Mouse (Mus musculus) embryo, embryonic 11.5 days (tissue): ENCODE measurements around the gene Glcci1.

Experiments used
- DNase-seq: peaks from one replicate; pipeline ENCODE4 v3.0.0-alpha.2; 2012; ENCODE audit warnings: low read depth, low spot score

Glcci1 gene

DNA sequence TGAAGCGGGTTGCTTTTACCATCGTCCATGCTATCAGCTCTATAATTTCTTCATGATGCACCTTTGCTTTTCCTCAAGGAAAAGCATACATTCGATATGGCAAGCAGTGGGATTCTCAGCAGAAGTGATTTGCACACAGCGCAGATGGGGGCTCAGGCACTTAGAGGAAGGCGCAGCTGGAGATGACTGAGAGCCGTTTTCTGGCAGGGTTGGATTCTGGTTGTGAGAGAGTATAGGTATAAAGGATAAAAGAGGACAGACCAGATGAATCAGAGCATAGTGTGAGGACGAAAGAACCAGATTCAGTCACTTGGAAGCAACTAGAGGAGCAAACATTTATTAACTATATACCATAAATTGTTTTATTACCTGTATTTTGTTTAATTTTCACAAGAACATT is 36.4 kb downstream of the Glcci1 start:
- DNase-seq = no peak

DNA sequence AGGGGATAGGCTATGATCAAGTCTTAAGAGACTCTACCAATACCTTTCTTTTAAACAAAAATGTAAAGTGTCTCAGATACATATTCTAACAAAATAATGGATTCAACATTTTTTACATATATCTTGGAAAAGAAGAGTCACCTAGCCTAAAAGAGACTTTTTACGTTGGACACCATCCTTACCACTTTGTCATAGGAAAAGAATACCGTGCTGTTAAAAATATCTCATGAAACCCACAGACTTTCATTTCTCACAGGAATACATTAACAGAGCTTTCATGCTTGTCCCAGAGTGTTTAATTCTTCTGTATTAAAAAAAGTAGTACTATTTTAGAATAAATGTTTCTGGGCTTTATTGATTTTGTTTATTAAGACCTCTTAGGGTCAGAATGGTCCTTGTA is 41.8 kb downstream of the Glcci1 start:
- DNase-seq = no peak

DNA sequence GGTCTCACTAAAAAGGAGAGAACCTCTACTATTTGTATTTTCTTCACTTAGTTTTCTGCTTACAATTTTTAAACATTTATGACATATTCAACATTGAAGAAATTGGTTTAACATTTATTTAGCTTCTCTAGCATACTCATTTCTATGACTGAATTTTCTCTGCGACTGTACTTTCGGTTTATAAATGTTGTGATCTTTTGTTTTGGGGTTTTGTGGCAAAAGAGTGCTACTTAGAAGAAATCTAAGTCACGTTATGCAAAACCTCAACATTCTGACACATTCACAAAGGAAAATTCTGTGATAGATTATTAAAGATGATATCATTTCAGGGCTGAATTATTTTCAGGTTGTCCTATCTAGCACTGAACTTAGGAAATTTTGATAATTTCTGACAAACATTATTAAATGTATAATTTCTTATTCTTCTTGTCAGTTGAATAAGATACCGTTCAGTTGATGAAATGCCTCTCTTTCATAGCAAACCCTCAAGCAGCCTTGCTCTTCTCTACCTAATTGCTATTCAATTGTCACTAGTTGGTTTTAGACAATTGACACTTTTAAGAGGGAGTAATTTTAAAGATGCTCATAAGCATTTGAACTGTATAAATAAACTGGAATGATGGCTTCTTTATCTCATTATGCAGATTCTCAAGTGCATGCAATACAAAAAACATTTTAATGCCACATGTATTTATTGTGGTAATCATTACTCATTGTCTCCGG is 47.6 kb downstream of the Glcci1 start:
- DNase-seq = no peak

DNA sequence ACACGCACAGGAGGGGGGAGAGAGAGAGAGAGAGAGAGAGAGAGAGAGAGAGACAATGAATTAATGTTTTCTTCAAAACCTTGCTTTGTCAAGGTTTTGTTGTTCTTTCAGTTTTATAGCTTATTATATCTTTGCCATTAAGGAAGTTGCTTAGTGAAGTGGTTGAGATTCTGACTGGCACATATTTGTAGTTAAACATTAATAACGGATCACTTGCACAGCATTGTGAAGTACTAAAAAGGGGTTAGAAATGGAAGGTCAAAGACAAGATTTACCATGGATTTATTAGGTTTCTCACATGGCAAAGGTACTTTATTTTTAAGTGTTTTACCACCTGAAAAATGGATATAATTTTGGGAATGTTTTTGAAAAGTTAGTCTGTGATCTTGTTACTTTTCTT is 51.3 kb downstream of the Glcci1 start:
- no peak for DNase-seq

DNA sequence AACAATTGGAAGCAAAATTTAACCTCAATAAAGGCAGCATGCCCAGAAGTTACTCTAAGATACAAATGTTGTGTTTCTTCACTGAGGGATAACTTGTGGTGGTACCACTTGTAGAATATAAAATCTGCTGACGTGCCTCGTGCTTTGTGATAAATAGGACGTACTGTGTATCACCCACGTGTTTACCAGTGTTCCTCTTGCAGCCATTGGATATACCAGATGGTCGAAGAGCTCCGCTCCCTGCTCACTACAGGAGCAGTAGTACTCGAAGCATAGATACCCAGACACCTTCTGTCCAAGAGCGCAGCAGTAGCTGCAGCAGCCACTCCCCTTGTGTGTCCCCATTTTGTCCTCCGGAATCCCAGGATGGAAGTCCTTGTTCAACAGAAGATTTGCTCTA is 73.0 kb downstream of the Glcci1 start:
- no peak for DNase-seq

DNA sequence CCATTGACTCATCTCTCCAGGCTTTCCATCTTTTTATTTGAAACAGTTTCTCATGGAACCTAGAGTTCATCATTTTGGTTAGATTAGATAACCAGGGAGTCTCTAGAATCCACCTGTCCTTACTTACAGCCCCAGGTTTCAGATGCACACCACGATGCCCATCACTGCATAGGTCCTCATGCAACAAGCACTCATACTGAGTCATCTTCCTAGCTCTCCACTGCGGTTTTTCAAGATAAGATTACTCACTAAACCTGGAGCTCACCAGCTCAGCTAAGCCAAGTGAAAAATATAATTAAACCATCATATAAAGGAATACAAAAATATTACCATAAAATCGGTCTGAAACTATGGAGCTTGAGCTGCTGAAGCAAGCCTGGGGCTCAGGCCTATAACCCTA is 74.5 kb downstream of the Glcci1 start:
- DNase-seq = no peak

DNA sequence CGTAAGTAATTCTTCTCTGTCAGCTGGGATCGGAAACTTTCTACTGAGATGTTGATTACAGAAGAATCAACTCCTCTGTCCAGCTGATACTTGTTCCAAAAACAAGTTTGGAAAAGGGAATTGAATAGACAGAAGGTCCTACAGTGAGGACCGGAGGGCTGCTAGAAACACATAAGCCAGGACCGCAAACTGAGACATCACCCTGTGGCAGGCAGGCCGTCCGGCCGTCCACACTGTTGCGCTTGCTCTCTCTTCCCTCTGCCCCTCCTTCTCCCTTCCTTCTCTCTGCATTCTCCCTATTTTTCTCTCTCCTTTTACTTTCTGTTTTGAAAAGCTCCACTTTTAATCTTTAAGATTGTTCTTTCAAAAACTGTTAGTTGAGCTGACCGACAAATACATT is 82.3 kb downstream of the Glcci1 start:
- DNase-seq = no peak

DNA sequence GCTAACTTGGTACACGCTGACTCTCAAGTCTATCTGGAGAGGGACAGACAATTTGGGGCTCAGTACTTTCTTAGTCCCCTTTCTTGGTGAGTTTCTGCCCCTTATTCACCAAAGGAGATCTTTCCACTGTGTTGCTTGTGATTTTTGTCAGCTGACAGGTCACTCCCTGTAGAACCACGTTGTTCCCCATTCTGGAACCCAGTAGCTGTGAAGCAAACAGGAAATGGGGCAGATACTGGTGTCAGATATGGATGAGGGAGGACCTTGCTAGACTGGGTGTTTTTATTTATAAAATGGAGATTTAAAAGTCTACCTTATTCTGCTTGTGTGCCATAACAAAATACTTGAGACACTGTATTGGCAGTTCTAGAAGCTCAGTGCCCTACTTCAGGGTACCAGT is 108.0 kb downstream of the Glcci1 start:
- no peak for DNase-seq

DNA sequence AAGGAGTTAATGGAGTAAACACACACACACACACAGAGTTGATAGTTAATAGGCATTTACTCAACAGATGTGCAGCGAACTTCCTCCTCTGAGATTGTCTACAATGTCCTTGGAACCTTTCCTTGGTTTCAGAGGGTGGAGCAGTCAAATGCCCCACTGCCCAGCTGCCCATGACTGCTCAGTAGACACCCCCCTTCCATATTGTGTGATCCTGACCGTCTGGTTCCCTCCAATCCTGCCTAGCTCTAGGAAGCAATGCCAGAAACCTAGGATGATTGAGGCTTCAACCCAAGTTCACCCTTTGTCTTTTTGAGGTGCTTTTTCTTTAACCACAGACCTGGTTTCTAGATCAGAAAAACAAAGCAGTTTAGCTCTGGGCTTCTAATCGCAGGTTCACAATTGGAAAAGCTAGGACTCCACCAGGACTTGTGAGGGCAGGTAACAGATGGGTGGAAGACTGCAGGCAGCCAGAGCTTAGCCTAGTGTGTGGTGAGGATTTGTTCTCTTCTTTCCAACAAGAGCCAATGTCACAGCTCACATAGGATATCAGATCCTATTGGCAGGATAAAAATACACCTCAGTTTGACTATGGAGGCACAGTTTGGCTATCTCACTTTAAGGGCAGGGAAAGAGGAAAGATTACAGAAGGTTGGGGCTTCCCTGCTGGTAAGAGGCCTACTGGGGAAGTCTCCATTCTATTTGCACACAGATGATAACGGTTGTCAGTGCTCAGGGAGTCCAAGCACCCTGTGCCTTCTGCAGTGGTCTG is 110.4 kb downstream of the Glcci1 start:
- DNase-seq = no peak

DNA sequence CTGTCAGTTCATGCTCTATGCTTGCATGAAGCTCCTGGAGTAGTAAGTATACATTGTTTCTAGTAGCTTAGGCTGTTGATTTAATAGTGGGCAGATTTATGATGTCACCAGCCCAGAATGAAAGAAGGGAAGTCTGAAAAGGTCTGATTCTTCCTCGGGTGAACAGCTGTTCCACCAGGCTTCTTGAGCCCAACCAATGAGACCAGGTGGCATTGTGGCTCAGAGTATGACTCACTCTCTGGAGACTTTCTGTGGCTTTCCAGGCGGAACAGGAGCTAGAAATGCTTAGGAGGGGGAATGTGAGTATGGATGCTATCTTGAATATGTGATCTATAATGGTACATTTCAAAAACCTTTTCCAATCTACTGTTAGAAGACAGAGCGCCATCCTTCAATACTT is 113.6 kb downstream of the Glcci1 start:
- no peak for DNase-seq

DNA sequence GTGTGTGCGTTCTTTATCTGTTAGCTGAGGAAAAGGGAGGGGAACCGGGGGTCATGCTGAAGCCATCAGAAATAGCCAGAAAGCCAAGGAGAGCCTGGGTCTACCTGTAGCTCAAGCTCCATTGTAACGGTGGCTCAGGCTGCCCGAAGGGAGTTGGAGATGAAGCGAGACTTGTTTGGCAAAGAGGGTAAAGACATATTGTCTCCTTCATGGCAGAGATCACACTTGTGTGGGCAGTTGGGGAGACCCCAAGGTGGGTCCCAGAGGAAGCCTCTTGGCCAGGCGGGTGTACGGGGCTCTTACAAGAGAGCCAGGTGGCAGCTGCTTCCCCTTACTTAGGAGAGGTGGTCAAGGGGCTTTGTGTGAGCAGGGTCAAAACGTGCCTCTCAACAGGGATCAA is 118.8 kb downstream of the Glcci1 start:
- no peak for DNase-seq

DNA sequence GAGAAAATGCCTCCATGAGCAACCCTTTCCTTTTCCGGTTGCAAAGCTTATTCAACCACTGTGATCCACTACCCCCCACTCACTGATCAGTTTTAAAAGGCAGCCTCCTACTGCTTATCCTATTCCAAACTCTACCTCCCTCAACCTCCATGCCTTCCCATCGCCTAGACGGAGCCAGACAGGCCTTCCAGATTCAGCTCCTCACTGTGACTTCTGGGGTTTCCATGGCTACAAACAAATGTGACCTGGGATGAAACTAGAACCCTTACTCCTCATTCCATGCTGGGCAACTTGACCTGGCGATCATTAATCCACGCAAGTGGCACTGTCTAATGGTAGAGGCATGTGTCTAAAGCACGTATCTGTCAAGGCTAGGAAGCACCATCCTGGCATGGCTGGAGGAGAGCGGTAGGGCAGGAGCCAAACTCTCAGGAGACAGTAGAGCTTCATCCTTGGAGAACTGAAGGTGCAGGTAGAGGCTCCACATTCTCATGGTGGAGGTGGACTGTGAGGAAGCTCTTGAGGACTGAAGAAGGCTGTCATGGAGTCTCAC is 119.4 kb downstream of the Glcci1 start:
- no peak for DNase-seq

DNA sequence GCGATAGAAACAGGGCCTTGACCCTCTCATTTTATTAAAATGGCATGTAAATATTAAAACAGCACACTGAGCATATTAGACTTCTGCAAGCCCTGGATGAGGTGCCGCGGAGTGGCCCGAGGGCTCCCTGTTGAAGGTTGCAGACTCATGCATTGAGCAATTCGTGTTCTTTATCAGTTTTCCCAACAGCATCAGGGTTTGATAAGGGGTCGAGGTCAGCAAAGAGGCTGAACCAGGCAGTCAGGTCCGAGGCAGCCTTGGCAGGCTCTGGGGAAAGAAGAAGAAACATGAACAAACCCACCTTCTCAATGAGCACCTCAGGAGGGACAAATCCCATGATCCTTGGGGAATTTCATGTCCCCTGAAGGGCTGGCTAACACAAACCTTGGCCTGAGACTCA is 121.1 kb downstream of the Glcci1 start:
- DNase-seq = no peak

DNA sequence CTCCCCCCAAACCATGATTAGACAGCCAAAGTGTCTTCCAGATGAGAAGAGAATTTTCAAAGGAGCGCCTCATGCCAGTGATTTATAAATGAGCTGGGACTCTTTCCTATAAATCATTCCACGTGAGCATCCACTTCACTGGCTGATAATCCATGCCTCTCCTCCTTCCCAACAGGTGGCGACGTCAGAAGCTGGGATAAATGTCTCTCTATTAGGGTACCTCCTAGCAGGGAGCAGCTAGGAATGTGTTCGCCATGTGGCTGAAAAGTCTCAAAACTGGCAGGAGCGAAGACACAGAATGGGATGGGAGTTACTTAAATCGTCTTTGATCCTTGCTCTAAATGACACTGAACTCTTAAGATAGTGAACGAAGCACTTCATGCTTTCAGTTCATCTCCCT is 122.0 kb downstream of the Glcci1 start:
- no peak for DNase-seq

DNA sequence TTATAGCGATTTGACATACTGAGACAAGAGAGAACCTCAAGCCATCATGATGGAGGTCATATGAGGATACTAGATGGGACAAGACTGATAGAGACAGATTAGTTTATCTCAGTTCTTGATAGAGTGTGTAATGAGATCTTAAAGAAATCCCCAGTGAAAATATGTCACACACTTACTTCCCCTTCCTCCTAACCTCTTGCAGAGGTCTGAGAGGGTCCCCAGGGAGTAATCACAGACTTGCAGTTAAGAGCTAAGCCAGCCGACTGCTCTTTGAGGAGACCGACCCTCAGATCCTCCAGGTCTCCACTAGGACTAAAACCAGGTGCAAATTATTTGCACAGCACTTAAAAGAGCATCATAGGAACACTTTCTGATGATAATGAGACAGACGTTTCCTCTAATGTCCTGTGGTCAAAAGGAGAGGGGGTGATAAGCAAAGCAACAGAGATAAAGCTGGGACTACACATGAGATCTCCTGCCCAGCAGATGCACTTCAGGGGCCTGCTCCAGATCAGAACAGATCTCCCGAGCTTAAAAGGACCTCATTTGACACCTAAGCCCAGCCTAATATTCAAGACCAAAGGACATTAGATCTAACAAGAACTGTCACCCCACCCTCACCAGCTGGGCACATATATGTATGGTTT is 122.7 kb downstream of the Glcci1 start:
- no peak for DNase-seq

DNA sequence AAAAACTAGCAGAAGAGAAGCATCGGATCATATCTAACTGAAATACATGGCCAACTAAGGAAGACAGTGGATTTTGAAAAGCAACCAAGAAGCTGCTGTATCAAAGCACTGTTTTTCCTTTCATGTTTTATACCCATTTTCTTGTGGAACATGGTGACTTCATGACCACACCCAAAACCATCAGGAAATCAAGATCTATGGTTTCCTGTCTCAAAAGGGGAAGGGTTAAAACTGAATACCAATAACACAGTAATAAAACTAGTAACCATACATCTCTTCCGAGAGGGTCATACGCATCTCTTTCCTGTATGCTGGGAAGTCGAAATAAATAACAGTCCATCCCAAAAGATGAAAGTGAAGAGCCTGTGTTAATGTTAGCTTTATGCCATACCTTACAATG is 123.3 kb downstream of the Glcci1 start:
- DNase-seq = no peak

DNA sequence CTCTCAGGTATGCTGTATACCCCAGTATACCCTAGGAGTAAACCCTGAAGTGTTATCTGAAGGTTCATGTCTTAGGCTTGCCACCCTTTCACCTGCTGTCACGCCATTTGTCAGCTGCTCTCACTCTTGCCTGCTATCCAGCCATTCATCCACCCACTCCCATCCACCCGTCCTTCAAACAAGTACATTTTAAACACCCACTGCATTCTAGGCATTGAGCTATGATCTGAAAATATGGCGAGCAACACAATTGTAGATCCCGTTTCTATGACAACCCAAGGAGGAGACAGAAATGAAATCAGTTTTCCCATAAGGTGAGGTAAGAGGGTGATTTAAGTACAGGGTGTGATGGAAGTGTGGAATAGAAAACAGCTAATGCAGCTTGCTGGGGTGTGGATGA is 128.7 kb downstream of the Glcci1 start:
- no peak for DNase-seq

DNA sequence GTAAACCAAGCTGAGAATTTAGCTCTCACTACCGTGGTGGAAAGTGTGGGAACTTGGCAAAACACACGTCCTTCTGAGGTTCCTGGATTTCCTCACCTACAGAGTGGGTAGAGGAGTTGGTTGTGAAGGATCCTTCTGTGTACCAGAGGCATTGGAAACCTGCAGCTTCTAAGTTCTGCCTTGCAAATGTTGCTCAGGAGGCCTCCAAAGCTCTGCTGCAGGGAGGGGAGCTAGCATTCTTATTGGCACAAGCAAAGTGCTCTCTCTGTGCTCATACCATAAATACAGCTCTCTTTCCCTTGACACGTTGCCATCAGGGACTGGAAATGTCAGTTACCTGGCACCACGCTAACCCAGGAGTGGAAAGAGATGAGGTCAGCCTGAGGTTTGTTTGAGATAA is 129.5 kb downstream of the Glcci1 start:
- DNase-seq = no peak

DNA sequence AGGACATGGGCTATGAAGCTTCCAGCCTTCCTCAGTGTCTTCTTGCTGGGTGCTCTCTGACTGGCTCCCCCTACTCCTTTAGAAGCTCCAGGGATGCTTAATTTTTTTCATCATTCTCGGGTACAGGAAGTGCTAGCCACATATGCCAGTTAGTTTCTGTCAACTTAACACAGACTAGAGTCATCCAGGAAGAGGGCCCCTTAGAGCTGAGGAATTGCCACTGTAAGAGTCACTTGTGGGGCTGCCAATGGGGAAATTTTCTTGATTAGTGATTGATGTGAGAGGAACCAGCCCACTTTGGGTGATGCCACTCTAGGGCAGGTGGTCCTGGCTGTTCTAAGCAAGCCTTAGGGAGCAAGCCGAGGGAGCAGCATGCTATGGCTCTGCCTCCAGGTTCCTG is 130.1 kb downstream of the Glcci1 start:
- no peak for DNase-seq

DNA sequence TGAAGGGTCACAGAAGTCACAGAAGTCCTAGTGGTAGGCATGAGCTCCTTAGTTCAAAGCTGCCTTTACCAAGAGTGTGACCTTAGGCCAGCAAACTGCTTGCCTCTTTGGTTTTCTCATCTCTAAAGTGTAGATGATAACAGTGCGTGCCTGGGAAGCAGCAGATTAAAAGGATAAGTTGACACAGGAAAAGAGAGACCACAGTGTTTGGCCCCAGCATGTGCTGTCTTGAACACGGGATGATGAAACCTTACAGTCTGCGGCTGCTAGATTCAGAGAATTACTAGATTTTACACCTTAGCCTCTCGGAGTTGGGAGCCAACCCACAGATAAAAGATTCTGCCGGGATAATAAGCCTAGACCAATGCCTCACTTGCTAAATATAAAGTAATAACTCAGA is 131.5 kb downstream of the Glcci1 start:
- no peak for DNase-seq

DNA sequence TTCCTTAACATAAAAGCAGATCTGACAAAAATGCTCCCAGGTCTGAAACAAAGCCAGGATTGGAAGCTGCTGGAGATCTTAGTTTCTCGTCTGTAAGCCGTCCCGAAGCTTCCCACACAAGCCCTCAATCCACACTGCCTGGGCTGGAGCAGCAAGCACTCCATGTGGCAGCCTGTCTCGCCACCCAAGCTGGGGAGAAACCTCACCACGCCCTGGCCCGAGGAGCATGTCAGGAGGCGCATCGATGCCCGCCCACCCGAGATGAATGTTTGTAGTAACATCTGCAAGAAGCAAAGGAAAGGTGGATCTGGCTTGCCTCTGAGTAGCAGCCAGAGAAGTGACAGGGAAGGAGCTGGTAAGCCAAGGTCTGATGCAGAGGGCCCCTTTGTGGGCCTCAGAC is 135.3 kb downstream of the Glcci1 start:
- DNase-seq = no peak

DNA sequence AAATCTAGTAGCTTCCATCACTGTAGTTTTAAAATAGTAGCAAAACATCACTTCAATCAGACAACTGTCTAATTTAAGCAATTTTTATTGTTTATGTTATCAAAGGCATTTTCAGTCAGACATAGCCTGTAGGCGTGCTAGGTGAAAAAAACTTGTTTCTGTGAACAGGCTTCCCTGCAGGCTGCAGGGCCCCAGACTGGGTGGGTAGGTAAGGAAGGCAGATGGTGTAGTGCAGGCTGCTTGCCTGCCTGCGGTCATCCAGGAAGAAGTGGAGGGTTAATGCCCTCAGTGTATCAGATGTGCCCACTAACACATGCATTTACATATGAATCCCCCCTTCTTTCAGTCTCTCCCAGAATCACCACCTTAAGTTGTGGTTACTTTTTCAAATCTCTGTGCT is 136.3 kb downstream of the Glcci1 start:
- DNase-seq = no peak
